Mouse (Mus musculus) liver, embryonic 14.5 days (tissue): ENCODE results near the gene Trim26.

ENCODE experiments used
- CTCF ChIP-seq: IDR thresholded peaks from 2 replicates; pipeline ENCODE4 v1.5.1; 2016; ENCODE audit warnings: antibody characterized with exemption, low read depth, control low read depth
- EP300 ChIP-seq: IDR thresholded peaks from 2 replicates; pipeline ENCODE4 v1.6.1; 2016; ENCODE audit warnings: antibody characterized with exemption, low read depth

DNA sequence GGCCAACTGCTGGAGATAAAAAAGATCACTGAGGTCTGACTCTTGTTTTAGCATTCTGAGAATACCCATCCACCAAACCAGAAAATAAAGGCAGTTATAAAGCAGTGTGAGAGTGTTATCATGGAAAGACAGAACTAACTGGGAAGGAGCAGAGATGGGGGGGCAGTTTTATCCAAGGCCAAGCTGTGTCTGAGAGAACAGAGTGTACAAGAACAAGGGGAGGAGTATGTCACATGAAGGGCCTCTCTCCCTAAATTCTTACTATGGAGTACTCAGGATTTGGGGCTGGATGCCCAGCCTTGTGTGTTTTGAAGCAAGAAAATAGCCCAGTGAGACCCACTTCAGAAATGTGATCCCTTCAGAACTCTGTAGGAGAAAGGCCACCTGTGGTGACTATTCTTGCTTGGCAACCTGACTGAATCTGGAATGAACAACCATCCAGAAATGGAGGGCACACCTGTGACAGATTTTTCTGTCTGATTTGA, 4.1 kb downstream of the Trim26 start:
- no peak for TF ChIP-seq CTCF
- no peak for TF ChIP-seq EP300
